In the genomic region with DNA sequence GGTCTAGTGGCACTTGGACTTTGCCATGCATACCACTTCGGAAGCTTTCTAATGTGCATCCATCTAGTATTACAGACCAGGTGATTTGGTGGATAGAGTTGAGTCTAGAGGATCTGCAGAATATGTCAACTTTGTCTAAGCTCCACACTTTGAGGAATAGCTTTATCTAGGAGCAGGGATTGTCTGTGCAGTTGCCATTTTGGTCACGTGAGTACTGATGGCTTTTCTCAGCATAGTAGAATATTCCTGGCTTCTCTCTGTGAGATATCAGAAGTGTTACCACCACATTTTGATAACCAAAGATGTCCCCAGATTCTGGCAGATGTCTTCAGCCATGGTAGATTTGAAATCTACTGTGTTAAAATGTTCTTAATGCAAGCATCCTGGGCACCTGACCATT, we compare ENCODE assay signal across 20 mouse cellular contexts.
"Had no signal": no experiment of that assay in that cellular context is flagged by ENCODE, and none has a peak within 500 bp of the region (broad histone marks: within the 10 kb centered on the region; RNA-seq: fewer than 3 reads in every experiment).

No protein-coding gene starts in this region.

- H3K27me3 ChIP-seq: kidney, embryonic 15.5 days; limb, embryonic 12.5 days; limb, embryonic 15.5 days; midbrain, embryonic 12.5 days; midbrain, embryonic 15.5 days; neural tube, embryonic 12.5 days; neural tube, embryonic 15.5 days; stomach, embryonic 15.5 days had no signal

- H3K4me1 ChIP-seq: midbrain, embryonic 15.5 days; neural tube, embryonic 12.5 days; stomach, embryonic 15.5 days had no signal

- ATAC-seq: midbrain, embryonic 15.5 days had no signal

- H3K36me3 ChIP-seq: kidney, embryonic 15.5 days; limb, embryonic 12.5 days; limb, embryonic 15.5 days; midbrain, embryonic 12.5 days; midbrain, embryonic 15.5 days; neural tube, embryonic 12.5 days; neural tube, embryonic 15.5 days; stomach, embryonic 15.5 days had no signal

- H3K4me2 ChIP-seq: kidney, embryonic 15.5 days; limb, embryonic 12.5 days; limb, embryonic 15.5 days; midbrain, embryonic 12.5 days; midbrain, embryonic 15.5 days; neural tube, embryonic 12.5 days; neural tube, embryonic 15.5 days; stomach, embryonic 15.5 days had no signal

- H3K27ac ChIP-seq: kidney, embryonic 15.5 days; limb, embryonic 12.5 days; limb, embryonic 15.5 days; macrophage; midbrain, embryonic 12.5 days; midbrain, embryonic 15.5 days; neural tube, embryonic 12.5 days; neural tube, embryonic 15.5 days; stomach, embryonic 15.5 days had no signal

- DNase-seq: kidney, adult 11 months; kidney, adult 8-10 months; kidney, postnatal 10 days; kidney, postnatal 36 days; left cerebral cortex, postnatal 4 days; lung, adult 2 months; right cerebral cortex, adult 18-20 months; right cerebral cortex, postnatal 14 days; right cerebral cortex, postnatal 4 days; spleen, adult 18-20 months; thymus, postnatal 25 days had no signal

- H3K9ac ChIP-seq: kidney, embryonic 15.5 days; limb, embryonic 12.5 days; limb, embryonic 15.5 days; midbrain, embryonic 12.5 days; midbrain, embryonic 15.5 days; neural tube, embryonic 12.5 days; neural tube, embryonic 15.5 days; stomach, embryonic 15.5 days had no signal

- H3K9me3 ChIP-seq: kidney, embryonic 15.5 days; limb, embryonic 12.5 days; limb, embryonic 15.5 days; midbrain, embryonic 12.5 days; midbrain, embryonic 15.5 days; neural tube, embryonic 12.5 days; neural tube, embryonic 15.5 days; stomach, embryonic 15.5 days had no signal

- H3K4me3 ChIP-seq: kidney, embryonic 15.5 days; limb, embryonic 12.5 days; limb, embryonic 15.5 days; midbrain, embryonic 12.5 days; midbrain, embryonic 15.5 days; neural tube, embryonic 12.5 days; neural tube, embryonic 15.5 days; stomach, embryonic 15.5 days had no signal
